Mouse (Mus musculus) T-helper 17 cell (primary cell): Measurements from ENCODE around the gene Fxr1.
"Not testable (repeated sequence)": the region's sequence is repeated elsewhere in the genome, so short reads cannot be mapped to it uniquely, and the experiment has no call there.

ENCODE experiments used
- in situ Hi-C, 2 experiments: fragments of 300-600 bp; cut with MboI, MseI; formaldehyde crosslinking; loops; 1 replicate in 1 of 2; 2 replicates in 1 of 2; pipeline ENCODE4 v1.15.1; 2025; ENCODE audit warnings: high pct_unique_total_duplicates in 2 of 2

The Fxr1 gene

GRCm38 (mm10) chr3:34019540-34020381, at the start of gene Fxr1:
Gene Fxr1 (plus strand): TSS chr3:34019943.
- in situ Hi-C loops: no loop called here

GRCm38 (mm10) chr3:33979395-33979794, 40.3 kb upstream of the Fxr1 start:
- in situ Hi-C loops: no loop called here

GRCm38 (mm10) chr3:33982746-33983145, 37.0 kb upstream of the Fxr1 start:
- in situ Hi-C loops: no loop called here

DNA sequence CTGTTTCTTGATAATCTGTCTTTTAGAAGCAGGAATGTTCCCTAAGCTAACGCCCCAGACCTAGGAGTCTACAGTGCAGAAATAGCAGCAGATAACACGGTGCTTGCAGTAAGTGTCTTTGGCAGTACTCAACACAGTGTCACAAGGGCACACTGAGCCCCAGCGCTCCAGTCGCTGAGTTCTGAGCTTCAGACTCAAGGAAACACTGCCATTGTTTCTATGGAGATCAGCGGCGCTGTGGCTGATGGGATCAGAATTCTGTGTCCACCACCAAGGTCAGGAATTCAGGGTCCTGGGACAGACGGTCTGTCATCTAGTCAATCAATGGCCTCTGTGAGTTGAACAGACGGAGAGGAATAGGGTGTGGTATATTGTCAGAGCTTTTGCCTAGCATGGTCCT, 30.4 kb upstream of the Fxr1 start:
- in situ Hi-C loops: no loop called here

DNA sequence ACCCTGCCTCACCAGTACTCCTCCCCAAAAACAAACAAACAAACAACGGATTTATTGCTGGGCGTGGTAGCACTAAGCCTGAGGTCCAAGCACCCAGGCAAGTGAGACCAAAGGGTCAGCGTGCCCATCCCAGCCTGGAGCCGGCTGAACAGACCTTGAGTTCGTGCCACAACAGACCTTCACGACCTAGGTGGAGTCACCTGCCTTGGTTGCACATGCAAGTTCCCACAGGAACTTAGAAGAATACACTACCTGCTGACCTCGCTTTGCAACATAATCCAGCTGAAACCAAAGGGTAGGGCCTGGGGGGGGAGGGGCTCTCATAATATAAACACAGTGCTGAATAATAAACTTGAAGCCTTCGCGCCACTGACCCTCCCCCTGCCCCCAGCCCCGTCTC, 29.3 kb upstream of the Fxr1 start:
- in situ Hi-C loops: no loop called here

DNA sequence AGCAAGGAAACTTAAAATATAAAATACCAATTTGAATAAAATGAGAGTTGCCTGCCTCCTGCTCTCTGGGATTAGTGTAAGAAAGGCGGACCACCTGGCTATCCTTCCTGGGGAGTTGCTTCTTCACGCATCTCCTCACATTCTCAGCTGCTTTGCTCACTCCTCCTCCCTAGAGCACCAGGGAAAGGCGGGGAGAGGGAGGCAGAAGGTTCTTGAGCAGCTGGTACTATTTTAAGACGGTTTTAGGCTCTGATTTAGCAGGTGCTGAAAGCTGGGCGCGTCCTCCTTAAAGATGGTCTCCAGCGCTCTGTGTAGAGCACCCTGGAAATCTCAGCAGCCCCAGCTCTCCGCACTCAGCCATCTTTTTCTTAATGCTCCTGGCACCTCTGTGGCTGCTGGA, 28.8 kb upstream of the Fxr1 start:
- in situ Hi-C loops: no loop called here

DNA sequence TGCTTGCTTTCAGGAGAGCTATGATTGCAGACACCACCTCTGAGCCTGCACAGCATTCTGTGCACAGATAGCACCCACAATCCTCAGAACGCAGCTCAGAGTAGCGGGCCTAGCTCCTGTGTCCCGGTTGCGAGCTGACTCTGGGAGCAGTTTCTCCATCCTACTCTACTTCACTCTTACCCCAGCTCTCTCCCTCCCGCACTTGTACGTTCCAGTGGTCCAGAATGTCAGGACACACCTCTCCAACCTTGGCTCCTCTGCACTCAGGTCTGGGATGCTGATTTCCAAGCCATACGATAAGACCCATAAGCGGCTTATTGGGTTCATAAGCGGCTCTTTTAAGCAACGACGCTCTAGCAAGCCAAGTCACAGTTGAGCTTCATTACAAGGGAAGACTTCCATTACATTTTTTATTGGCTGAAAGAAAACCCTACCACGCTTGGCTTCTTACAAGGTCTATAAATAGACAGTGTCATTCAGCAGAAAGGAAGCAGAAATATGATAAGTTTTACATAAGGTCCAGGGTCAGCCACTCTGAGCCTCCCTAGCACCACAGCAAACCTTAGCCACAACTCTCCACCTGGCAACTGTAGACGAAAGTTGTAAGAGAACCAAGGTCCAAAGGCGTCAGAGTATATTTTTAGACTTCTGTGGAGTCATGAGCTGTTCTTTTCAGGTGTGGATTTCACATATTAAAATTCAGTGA, 26.2 kb upstream of the Fxr1 start:
- in situ Hi-C loops: no loop called here

DNA sequence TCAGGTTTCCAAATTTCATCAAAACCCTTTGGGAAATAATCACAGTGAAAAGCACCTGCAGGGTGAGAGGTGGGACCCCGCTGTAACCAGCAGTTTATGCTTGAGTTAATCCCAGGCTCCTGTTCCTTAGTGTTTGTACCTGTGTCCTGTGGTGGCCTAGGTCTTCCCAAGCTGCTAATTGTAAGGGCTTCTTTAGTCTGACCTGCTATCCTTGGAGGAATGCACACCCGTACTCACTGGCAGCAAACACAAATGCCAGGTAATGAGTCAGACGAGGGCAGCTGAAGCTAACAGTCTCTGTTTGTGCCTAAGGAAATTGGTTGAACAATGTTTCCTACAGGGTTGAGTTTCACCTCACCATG, 25.6 kb upstream of the Fxr1 start:
- in situ Hi-C loops: no loop called here

- in situ Hi-C loops: not testable (repeated sequence)
Measured at GRCm38 (mm10) chr3:34001691-34002090, 18.1 kb upstream of the Fxr1 start.

- in situ Hi-C loops: no loop called here
Measured at GRCm38 (mm10) chr3:34003860-34004259, 15.9 kb upstream of the Fxr1 start.

- in situ Hi-C loops: no loop called here
Measured at GRCm38 (mm10) chr3:34006301-34006700, 13.4 kb upstream of the Fxr1 start.

- in situ Hi-C loops: no loop called here
Measured at GRCm38 (mm10) chr3:34006824-34007223, 12.9 kb upstream of the Fxr1 start.

- in situ Hi-C loops: no loop called here
Measured at GRCm38 (mm10) chr3:34007611-34008010, 12.1 kb upstream of the Fxr1 start.

DNA sequence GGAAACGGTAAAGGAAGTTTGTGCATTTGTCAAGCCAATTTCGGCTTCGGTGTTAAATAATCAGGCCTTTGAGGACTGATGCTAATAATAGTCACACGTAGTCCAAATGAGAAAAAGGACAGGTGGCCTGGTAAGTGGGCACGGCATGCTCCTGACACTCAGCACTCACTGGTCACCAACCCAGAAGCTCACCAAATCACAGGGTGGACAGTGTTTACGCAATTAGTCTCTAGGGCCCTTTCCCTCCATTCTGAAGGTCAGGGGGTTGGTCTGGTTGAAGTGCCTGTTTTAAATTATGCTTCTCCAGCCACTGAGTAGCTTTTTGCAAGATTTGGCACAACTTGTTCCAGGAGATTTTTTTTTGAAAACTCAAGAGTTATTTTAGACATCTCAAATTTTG, 11.6 kb upstream of the Fxr1 start:
- in situ Hi-C loops: no loop called here

DNA sequence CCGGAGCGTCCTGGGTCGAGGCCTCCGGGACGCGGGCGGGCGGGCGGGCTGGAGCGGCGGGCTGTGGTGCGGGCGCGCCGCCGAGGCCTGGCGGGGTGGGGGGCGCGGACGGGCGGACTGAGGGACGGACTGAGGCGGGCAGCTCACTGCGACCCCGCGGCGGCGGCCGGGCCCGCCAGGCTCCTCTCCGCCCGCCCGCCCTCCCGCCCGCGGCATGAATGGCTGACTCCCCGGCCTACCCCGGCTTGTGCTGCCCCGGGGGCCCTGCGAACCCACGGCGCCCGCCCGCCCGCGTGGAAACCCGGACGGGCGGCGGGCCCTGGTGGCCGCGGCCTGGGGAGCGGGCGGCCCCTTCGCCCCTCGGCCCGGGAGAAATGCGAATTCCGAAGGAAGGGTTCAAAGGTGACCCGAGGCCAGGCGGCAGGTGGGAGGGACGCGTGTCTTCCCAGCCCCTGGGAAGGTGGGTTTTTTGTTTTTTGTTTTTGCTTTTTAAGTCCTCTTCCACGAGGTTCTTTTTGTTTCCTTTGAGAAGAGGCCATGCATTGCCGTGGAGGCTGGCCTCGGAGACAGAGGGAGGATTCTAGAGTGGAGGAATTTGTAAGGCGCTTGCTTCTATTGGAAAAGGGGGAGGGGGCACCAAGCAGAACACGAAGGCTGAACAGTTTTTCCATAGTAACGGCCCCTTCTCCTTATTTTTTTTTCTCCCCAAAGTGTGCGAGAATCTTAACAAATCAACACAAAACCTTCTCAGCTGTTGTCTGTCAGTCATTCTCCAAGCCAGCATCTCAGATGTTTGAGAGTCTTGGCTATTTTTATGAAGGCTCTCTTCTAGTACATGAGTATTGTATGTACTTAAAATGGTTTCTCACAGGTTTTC, 877 bp downstream of the Fxr1 start:
- in situ Hi-C loops: no loop called here

GRCm38 (mm10) chr3:34021259-34021828, 1.6 kb downstream of the Fxr1 start:
- in situ Hi-C loops: no loop called here

DNA sequence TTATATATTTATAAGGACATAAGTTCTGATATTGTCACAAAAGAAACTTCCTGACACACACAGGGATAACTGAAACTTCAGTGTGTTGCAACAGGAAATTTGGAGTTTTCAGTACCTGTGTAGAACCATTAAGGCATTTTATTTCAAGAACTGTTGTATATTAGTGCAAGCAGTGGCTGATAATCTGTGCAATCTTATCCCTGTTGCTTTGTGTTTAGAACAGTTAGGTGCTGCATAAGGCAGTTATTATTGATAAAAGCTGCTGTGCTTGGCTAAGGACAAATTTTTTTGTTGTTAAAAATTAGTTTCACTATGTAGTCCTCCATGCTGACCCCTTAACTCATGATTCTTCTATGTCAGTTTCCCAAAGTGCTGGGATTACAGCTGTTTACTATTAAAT, 9.2 kb downstream of the Fxr1 start:
- in situ Hi-C loops: loop anchor here in 1 of 2 experiments (25.0 kb wide), 2 partner anchors 1292 to 1783 kb away; partner anchors contain the start of genes Mrpl47 and Ndufb5

- in situ Hi-C loops: loop anchor here in 1 of 2 experiments (25.0 kb wide), 2 partner anchors 1293 to 1782 kb away; partner anchors contain the start of genes Mrpl47 and Ndufb5
Measured at GRCm38 (mm10) chr3:34030601-34031000, 10.9 kb downstream of the Fxr1 start.

- in situ Hi-C loops: loop anchor here in 1 of 2 experiments (25.0 kb wide), 2 partner anchors 1297 to 1778 kb away; partner anchors contain the start of genes Mrpl47 and Ndufb5
Measured at GRCm38 (mm10) chr3:34033720-34034364, 14.1 kb downstream of the Fxr1 start.

- in situ Hi-C loops: loop anchor here in 1 of 2 experiments (25.0 kb wide), 2 partner anchors 1298 to 1777 kb away; partner anchors contain the start of genes Mrpl47 and Ndufb5
Measured at GRCm38 (mm10) chr3:34034803-34035202, 15.1 kb downstream of the Fxr1 start.

GRCm38 (mm10) chr3:34035706-34036105, 16.0 kb downstream of the Fxr1 start:
- in situ Hi-C loops: loop anchor here in 1 of 2 experiments (25.0 kb wide), 2 partner anchors 1298 to 1777 kb away; partner anchors contain the start of genes Mrpl47 and Ndufb5
